17 mouse cellular contexts compared by ENCODE assay signal in genomic region chr5:134144986-134145385, GRCm38 (mm10).
"Had no signal": no experiment of that assay in that cellular context is flagged by ENCODE, and none has a peak within 500 bp of the region (broad histone marks: within the 10 kb centered on the region; RNA-seq: fewer than 3 reads in every experiment).

No protein-coding gene starts in this region.

- H3K4me2 ChIP-seq: limb, embryonic 12.5 days; limb, embryonic 15.5 days; liver, embryonic 11.5 days; lung, embryonic 14.5 days; midbrain, embryonic 12.5 days had no signal

- DNase-seq: kidney, postnatal 25 days; left cerebral cortex, postnatal 4 days; liver, postnatal 0 days; lung, embryonic 14.5 days; right cerebral cortex, postnatal 4 days; thymus, adult 2 months; thymus, postnatal 14 days; thymus, postnatal 4 days had no signal

- H3K9me3 ChIP-seq: limb, embryonic 15.5 days; midbrain, embryonic 12.5 days had no signal

- H3K27ac ChIP-seq: limb, embryonic 12.5 days; limb, embryonic 15.5 days; liver, embryonic 14.5 days; macrophage; midbrain, embryonic 12.5 days; stomach, postnatal 0 days had no signal

- H3K27me3 ChIP-seq: limb, embryonic 12.5 days; limb, embryonic 15.5 days; midbrain, embryonic 12.5 days had no signal

- H3K9ac ChIP-seq: limb, embryonic 12.5 days; limb, embryonic 15.5 days; liver, embryonic 14.5 days; liver, postnatal 0 days; lung, embryonic 14.5 days; midbrain, embryonic 12.5 days had no signal

- H3K4me1 ChIP-seq: limb, embryonic 12.5 days; limb, embryonic 15.5 days; midbrain, embryonic 12.5 days had no signal

- ATAC-seq: liver, postnatal 0 days; lung, postnatal 0 days; midbrain, embryonic 16.5 days had no signal

- H3K4me3 ChIP-seq: limb, embryonic 12.5 days; limb, embryonic 15.5 days; midbrain, embryonic 12.5 days had no signal
